Mouse (Mus musculus): ENCODE results near the gene Bckdk. TPM values are rescaled to one million over a fixed set of nuclear protein-coding genes. Genes with fewer than 3 reads are reported as not detected.

Bckdk gene
- total RNA-seq (2017) = 10.0 to 27.5 TPM (median 12.5 TPM) in 3 replicates

GRCm38 (mm10) chr7:127903971-127904796, at the start of gene Bckdk:
Gene Bckdk (plus strand): TSS chr7:127904082.
- ATAC-seq (replicated peaks; ENCODE audit: insufficient number of reproducible peaks, low FRiP score, low TSS enrichment, poor library complexity, severe bottlenecking) = peak; percentile 77

- ATAC-seq (replicated peaks; ENCODE audit: insufficient number of reproducible peaks, low FRiP score, low TSS enrichment, poor library complexity, severe bottlenecking) = no peak
Measured at GRCm38 (mm10) chr7:127858258-127858657, 45.6 kb upstream of the Bckdk start.

GRCm38 (mm10) chr7:127866434-127866833, 37.4 kb upstream of the Bckdk start:
- ATAC-seq (replicated peaks; ENCODE audit: insufficient number of reproducible peaks, low FRiP score, low TSS enrichment, poor library complexity, severe bottlenecking) = no peak

GRCm38 (mm10) chr7:127867641-127868040, 36.2 kb upstream of the Bckdk start:
- ATAC-seq (replicated peaks; ENCODE audit: insufficient number of reproducible peaks, low FRiP score, low TSS enrichment, poor library complexity, severe bottlenecking) = no peak

- no peak for ATAC-seq (replicated peaks; ENCODE audit: insufficient number of reproducible peaks, low FRiP score, low TSS enrichment, poor library complexity, severe bottlenecking)
Measured at GRCm38 (mm10) chr7:127869149-127869810, 34.6 kb upstream of the Bckdk start.

GRCm38 (mm10) chr7:127870136-127870821, 33.6 kb upstream of the Bckdk start:
- ATAC-seq (replicated peaks; ENCODE audit: insufficient number of reproducible peaks, low FRiP score, low TSS enrichment, poor library complexity, severe bottlenecking) = no peak

GRCm38 (mm10) chr7:127874812-127875626, 28.9 kb upstream of the Bckdk start:
- 0 out of 2 replicates have a peak, but pooled peaks have one; percentile 2 for ATAC-seq (replicated peaks; ENCODE audit: insufficient number of reproducible peaks, low FRiP score, low TSS enrichment, poor library complexity, severe bottlenecking)

GRCm38 (mm10) chr7:127875627-127876001, 28.3 kb upstream of the Bckdk start:
- ATAC-seq (replicated peaks; ENCODE audit: insufficient number of reproducible peaks, low FRiP score, low TSS enrichment, poor library complexity, severe bottlenecking) = peak; percentile 51

- ATAC-seq (replicated peaks; ENCODE audit: insufficient number of reproducible peaks, low FRiP score, low TSS enrichment, poor library complexity, severe bottlenecking) = peak; percentile 48
Measured at GRCm38 (mm10) chr7:127876041-127876466, 27.8 kb upstream of the Bckdk start, which contains the start of gene Zfp646. Gene Zfp646 (plus strand): TSS chr7:127876221.

GRCm38 (mm10) chr7:127876467-127877348, 27.2 kb upstream of the Bckdk start, which contains the start of gene Zfp668:
Gene Zfp668 (minus strand): TSS chr7:127876828.
- peak; percentile 79 for ATAC-seq (replicated peaks; ENCODE audit: insufficient number of reproducible peaks, low FRiP score, low TSS enrichment, poor library complexity, severe bottlenecking)

GRCm38 (mm10) chr7:127879301-127879700, 24.6 kb upstream of the Bckdk start:
- no peak for ATAC-seq (replicated peaks; ENCODE audit: insufficient number of reproducible peaks, low FRiP score, low TSS enrichment, poor library complexity, severe bottlenecking)

GRCm38 (mm10) chr7:127880431-127880830, 23.5 kb upstream of the Bckdk start:
- ATAC-seq (replicated peaks; ENCODE audit: insufficient number of reproducible peaks, low FRiP score, low TSS enrichment, poor library complexity, severe bottlenecking) = no peak

GRCm38 (mm10) chr7:127885951-127886350, 17.9 kb upstream of the Bckdk start:
- ATAC-seq (replicated peaks; ENCODE audit: insufficient number of reproducible peaks, low FRiP score, low TSS enrichment, poor library complexity, severe bottlenecking) = no peak

- ATAC-seq (replicated peaks; ENCODE audit: insufficient number of reproducible peaks, low FRiP score, low TSS enrichment, poor library complexity, severe bottlenecking) = no peak
Measured at GRCm38 (mm10) chr7:127886551-127886950, 17.3 kb upstream of the Bckdk start.

- no peak for ATAC-seq (replicated peaks; ENCODE audit: insufficient number of reproducible peaks, low FRiP score, low TSS enrichment, poor library complexity, severe bottlenecking)
Measured at GRCm38 (mm10) chr7:127887191-127887590, 16.7 kb upstream of the Bckdk start.

- ATAC-seq (replicated peaks; ENCODE audit: insufficient number of reproducible peaks, low FRiP score, low TSS enrichment, poor library complexity, severe bottlenecking) = no peak
Measured at GRCm38 (mm10) chr7:127887781-127888180, 16.1 kb upstream of the Bckdk start.

GRCm38 (mm10) chr7:127888821-127889220, 15.1 kb upstream of the Bckdk start:
- ATAC-seq (replicated peaks; ENCODE audit: insufficient number of reproducible peaks, low FRiP score, low TSS enrichment, poor library complexity, severe bottlenecking) = no peak

GRCm38 (mm10) chr7:127890798-127891197, 13.1 kb upstream of the Bckdk start, which contains the start of gene Prss53:
Gene Prss53 (minus strand): TSS chr7:127890970.
- ATAC-seq (replicated peaks; ENCODE audit: insufficient number of reproducible peaks, low FRiP score, low TSS enrichment, poor library complexity, severe bottlenecking) = no peak

All from monocyte, adult 5-6 weeks (primary cell).